Mouse (Mus musculus) hindbrain, embryonic 15.5 days (tissue): ENCODE data around the gene Hoxc13. TPM values are rescaled to one million over a fixed set of nuclear protein-coding genes. Genes with fewer than 3 reads are reported as not detected.

Experiments used
- ATAC-seq: fragments of 200-750 bp; cut with Nextera tagmentation; 2 replicates; pipeline ENCODE4 v1.8.0; 2017; ENCODE audit warnings: low read depth, moderate number of reproducible peaks, moderate TSS enrichment; ENCODE audit not compliant: low FRiP score
- H3K27ac ChIP-seq: fragments of 300-500 bp; sonication (generic); replicated peaks from 2 replicates; pipeline ENCODE4 v1.5.1; 2015; ENCODE audit warnings: mild to moderate bottlenecking, inconsistent platforms
- H3K27me3 ChIP-seq: fragments of 300-500 bp; sonication (generic); 2 replicates; pipeline ENCODE4 v1.6.1; 2015; ENCODE audit warnings: control low read depth, inconsistent platforms
- H3K36me3 ChIP-seq: fragments of 300-500 bp; sonication (generic); 2 replicates; pipeline ENCODE4 v1.6.1; 2015; ENCODE audit warnings: control low read depth, inconsistent platforms
- H3K4me1 ChIP-seq: fragments of 300-500 bp; sonication (generic); replicated peaks from 2 replicates; pipeline ENCODE4 v1.6.1; 2015; ENCODE audit warnings: control low read depth, inconsistent platforms
- H3K4me2 ChIP-seq: fragments of 300-500 bp; sonication (generic); 2 replicates; pipeline ENCODE4 v1.6.1; 2015; ENCODE audit warnings: moderate library complexity, mild to moderate bottlenecking, inconsistent platforms
- H3K4me3 ChIP-seq: fragments of 300-500 bp; sonication (generic); 2 replicates; pipeline ENCODE4 v1.5.1; 2015; ENCODE audit warnings: mild to moderate bottlenecking, inconsistent platforms
- H3K9ac ChIP-seq: fragments of 300-500 bp; sonication (generic); 2 replicates; pipeline ENCODE4 v1.6.1; 2015; ENCODE audit warnings: inconsistent platforms
- H3K9me3 ChIP-seq: fragments of 300-500 bp; sonication (generic); 2 replicates; pipeline ENCODE4 v1.6.1; 2016; ENCODE audit warnings: control low read depth, inconsistent platforms
- WGBS: fragments of 180-500 bp; shearing (Covaris S2); methylation state at CpG from one replicate; pipeline ENCODE4 v1.1.7; 2015; 5-methylcytosine and 5-hydroxymethylcytosine counted together
- polyA plus RNA-seq: library from polyadenylated mRNA; unstranded; fragments of >200 nt; fragmentation: Nextera tagmentation; extraction: Ambion mirVana; gene quantifications from 2 replicates; pipeline ENCODE4 v1.2.1, GENCODE M21; 2015

The Hoxc13 gene
- not detected in 2 replicates for polyA plus RNA-seq

GRCm38 (mm10) chr15:102921053-102922011 is at the start of gene Hoxc13:
Gene Hoxc13 (plus strand): TSS chr15:102921103.
- peak within 1 kb of the TSS; percentile 27; the same call in 1 of the 2 replicates for H3K4me2 ChIP-seq
- no peaks in the 10 kb centered on the region for H3K9me3 ChIP-seq
- no peaks in the 10 kb centered on the region for H3K36me3 ChIP-seq
- peaks cover 94% of the 10 kb centered on the region for H3K27me3 ChIP-seq
- H3K4me3 ChIP-seq: peak within 1 kb of the TSS; percentile 5; the same call in 1 of the 2 replicates
- 2% methylated on average over 73 of the region's 88 CpGs for WGBS
- 0 out of 2 replicates have a peak, but pooled peaks cover 3% of the 10 kb centered on the region for H3K4me1 ChIP-seq
- no peak for ATAC-seq
- no peak within 1 kb of the TSS for H3K27ac ChIP-seq
- no peak within 1 kb of the TSS for H3K9ac ChIP-seq

DNA sequence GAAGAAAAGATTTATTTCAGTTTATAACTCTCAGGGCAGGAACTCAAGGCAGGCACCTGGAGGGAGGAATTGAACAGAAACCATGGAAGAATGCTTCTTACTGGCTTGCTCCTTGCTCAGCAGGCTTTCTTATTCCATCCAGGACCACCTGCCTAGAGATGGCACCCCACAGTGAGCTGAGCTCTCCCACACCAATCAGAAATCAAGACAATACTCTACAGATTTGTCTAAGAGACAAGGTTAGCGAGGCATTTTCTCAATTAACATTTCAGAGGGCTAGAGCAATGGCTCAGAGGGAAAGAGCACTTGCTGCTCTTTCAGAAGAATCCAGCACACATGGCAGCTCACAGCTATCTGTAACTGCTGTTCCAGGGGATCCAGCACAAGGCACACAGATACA is 35.1 kb upstream of the Hoxc13 start:
- H3K27ac ChIP-seq: no peak overlapping the region
- H3K9me3 ChIP-seq: no peaks in the 10 kb centered on the region
- H3K36me3 ChIP-seq: no peaks in the 10 kb centered on the region
- no peaks in the 10 kb centered on the region for H3K4me1 ChIP-seq
- no peak overlapping the region for H3K4me2 ChIP-seq
- no peak overlapping the region for H3K9ac ChIP-seq
- H3K27me3 ChIP-seq: 0 out of 2 replicates have a peak, but pooled peaks cover 2% of the 10 kb centered on the region
- 8% methylated on average over 1 of the region's 1 CpGs for WGBS
- no peak overlapping the region for H3K4me3 ChIP-seq
- ATAC-seq: no peak

- Histone ChIP-seq H3K9ac (no peak overlapping the region), H3K27me3 (peaks cover 26% of the 10 kb centered on the region), H3K36me3 (no peaks in the 10 kb centered on the region), H3K4me1 (no peaks in the 10 kb centered on the region), H3K9me3 (no peaks in the 10 kb centered on the region), H3K4me2 (no peak overlapping the region), H3K4me3 (no peak overlapping the region), H3K27ac (no peak overlapping the region)
- 87% methylated on average over 6 of the region's 6 CpGs for WGBS
- no peak for ATAC-seq
These were observed 25.8 kb upstream of the Hoxc13 start for GRCm38 (mm10) chr15:102895115-102895514.

- no peak for ATAC-seq
These were observed 16.0 kb upstream of the Hoxc13 start for GRCm38 (mm10) chr15:102904946-102905345.

DNA sequence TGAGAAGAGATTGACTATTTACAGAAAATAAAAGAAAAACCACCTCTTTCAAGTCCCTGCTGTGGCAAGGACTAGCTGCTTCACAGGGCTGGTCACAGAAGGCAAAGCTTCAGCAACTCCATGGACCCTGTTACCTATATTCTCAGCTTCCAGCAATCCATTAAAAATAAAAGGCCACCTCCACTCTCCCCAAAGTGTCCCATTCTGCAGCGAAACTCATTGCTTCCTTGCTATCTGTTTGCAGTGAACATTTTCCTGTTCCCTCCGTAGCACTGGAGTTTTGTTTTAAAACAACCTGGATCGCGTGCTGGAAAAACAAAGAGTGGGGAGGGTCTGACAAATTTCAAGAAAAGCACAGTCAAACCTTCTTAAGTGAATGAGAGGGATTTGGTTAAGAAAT is 11.4 kb upstream of the Hoxc13 start:
- H3K9me3 ChIP-seq: no peaks in the 10 kb centered on the region
- H3K4me1 ChIP-seq: no peaks in the 10 kb centered on the region
- H3K36me3 ChIP-seq: no peaks in the 10 kb centered on the region
- H3K27me3 ChIP-seq: peaks cover 92% of the 10 kb centered on the region
- H3K4me2 ChIP-seq: no peak overlapping the region
- ATAC-seq: no peak
- H3K9ac ChIP-seq: no peak overlapping the region
- WGBS: under 1% methylated on average over 4 of the region's 4 CpGs
- no peak overlapping the region for H3K27ac ChIP-seq
- H3K4me3 ChIP-seq: no peak overlapping the region

More at GRCm38 (mm10) chr15:102904946-102905345, 16.0 kb upstream of the Hoxc13 start:
- peaks cover 88% of the 10 kb centered on the region for H3K27me3 ChIP-seq
- H3K9ac ChIP-seq: no peak overlapping the region
- no peaks in the 10 kb centered on the region for H3K9me3 ChIP-seq
- H3K4me2 ChIP-seq: no peak overlapping the region
- H3K36me3 ChIP-seq: no peaks in the 10 kb centered on the region
- no peak overlapping the region for H3K4me3 ChIP-seq
- no peak overlapping the region for H3K27ac ChIP-seq
- H3K4me1 ChIP-seq: no peaks in the 10 kb centered on the region
- 69% methylated on average over 1 of the region's 1 CpGs for WGBS

DNA sequence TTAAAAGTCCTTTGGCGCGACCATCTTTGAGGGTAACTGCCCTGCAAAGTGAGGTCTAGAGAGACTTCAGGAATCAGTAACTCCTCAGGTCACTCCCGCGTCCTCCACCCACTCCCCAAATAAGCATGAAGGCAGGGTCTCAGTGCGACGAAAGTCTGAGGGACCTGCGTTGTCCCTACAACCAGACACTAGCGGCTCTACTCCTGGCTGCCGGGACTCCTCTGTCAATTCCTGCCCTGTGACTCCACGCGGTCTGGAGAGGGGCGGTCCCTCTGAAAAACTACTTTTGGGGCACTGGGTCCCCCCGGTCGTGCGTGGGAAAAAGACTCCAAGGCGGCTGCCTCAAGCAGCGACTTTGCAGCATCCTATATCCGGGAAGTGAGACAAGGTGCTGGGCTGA is 10.9 kb upstream of the Hoxc13 start:
- Histone ChIP-seq H3K4me1 (no peaks in the 10 kb centered on the region), H3K9me3 (no peaks in the 10 kb centered on the region), H3K4me3 (no peak overlapping the region), H3K4me2 (no peak overlapping the region), H3K27ac (no peak overlapping the region), H3K9ac (no peak overlapping the region), H3K27me3 (peaks cover 92% of the 10 kb centered on the region), H3K36me3 (no peaks in the 10 kb centered on the region)
- 0% methylated on average over 18 of the region's 18 CpGs for WGBS
- no peak for ATAC-seq

DNA sequence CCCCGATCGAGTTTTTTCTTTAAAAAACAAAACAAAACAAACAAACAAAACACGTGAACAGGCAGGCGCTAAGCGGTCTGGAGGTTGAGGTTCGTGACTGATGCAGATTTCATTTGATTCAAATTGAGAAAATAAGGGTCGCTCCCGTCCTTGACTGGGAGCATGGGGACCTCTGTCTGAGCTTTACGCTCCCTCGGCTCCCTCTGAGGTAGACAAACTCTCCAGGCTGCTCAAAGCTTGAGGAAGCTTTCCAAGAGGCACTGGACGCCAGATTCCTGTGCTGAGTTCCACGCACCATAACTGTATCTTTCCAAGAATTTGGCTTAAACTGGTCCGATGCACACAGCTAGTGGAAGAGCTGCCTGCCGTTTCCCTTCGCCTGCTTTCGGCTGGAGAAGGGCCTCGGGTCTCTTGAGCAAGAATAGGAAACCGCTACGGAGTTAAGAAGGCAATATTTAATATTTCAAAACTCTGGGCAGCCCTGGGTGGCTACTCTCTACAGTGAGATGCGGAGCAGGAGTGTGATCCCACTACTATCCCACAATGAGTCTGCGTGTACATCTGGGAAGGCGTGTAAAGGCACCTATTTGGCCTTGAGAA is 10.3 kb upstream of the Hoxc13 start:
- Histone ChIP-seq H3K36me3 (no peaks in the 10 kb centered on the region), H3K4me2 (no peak overlapping the region), H3K4me3 (no peak overlapping the region), H3K27ac (no peak overlapping the region), H3K4me1 (no peaks in the 10 kb centered on the region), H3K27me3 (peaks cover 91% of the 10 kb centered on the region), H3K9ac (no peak overlapping the region), H3K9me3 (no peaks in the 10 kb centered on the region)
- 1% methylated on average over 22 of the region's 22 CpGs for WGBS
- ATAC-seq: no peak

GRCm38 (mm10) chr15:102913038-102913585 is 7.8 kb upstream of the Hoxc13 start:
- H3K9ac ChIP-seq: no peak overlapping the region
- H3K9me3 ChIP-seq: no peaks in the 10 kb centered on the region
- H3K4me2 ChIP-seq: no peak overlapping the region
- no peak overlapping the region for H3K27ac ChIP-seq
- under 1% methylated on average over 19 of the region's 19 CpGs for WGBS
- peaks cover 93% of the 10 kb centered on the region for H3K27me3 ChIP-seq
- ATAC-seq: no peak
- H3K4me3 ChIP-seq: no peak overlapping the region
- no peaks in the 10 kb centered on the region for H3K36me3 ChIP-seq
- H3K4me1 ChIP-seq: no peaks in the 10 kb centered on the region

GRCm38 (mm10) chr15:102917972-102918572 is 2.8 kb upstream of the Hoxc13 start:
- no peak for ATAC-seq
- Histone ChIP-seq H3K27me3 (peaks cover 93% of the 10 kb centered on the region), H3K9ac (no peak overlapping the region), H3K4me2 (no peak overlapping the region), H3K9me3 (no peaks in the 10 kb centered on the region), H3K27ac (no peak overlapping the region), H3K36me3 (no peaks in the 10 kb centered on the region), H3K4me1 (0 out of 2 replicates have a peak, but pooled peaks cover 3% of the 10 kb centered on the region), H3K4me3 (no peak overlapping the region)
- WGBS: 1% methylated on average over 20 of the region's 20 CpGs

DNA sequence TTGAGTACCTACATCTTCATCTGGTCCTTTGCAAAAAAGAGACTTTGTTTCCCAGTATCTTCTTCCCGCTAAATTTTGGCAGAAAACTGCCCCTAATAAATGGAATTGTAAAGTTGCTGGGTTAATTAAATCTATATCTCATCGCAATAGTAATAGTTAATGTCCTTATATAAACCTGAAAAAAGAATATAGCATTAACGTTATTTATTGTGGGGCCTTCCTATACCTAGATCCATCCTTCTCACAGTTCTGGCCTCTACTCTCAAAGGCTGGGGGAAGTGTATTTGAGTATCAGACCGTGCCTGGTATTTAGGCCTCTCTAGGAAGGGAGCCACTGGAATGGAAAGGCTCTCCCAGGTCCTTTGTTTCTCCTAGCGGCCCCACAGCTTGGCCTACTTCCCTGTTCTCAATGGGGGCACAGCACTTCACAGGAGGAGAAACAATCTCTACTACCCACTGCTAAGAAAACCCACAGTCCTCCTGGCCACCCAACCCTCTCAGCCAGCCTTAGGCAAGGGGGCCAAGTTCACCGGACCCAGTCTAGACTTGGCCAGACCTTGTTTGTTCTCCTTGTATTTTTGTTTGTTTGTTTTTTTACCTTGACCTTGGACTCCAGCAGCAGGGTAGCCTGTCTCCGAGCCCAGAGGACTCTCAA is 2.2 kb upstream of the Hoxc13 start:
- Histone ChIP-seq H3K4me3 (no peak overlapping the region), H3K4me2 (no peak overlapping the region), H3K36me3 (no peaks in the 10 kb centered on the region), H3K9ac (no peak overlapping the region), H3K27me3 (peaks cover 93% of the 10 kb centered on the region), H3K9me3 (no peaks in the 10 kb centered on the region), H3K4me1 (0 out of 2 replicates have a peak, but pooled peaks cover 3% of the 10 kb centered on the region), H3K27ac (no peak overlapping the region)
- WGBS: 2% methylated on average over 7 of the region's 7 CpGs
- no peak for ATAC-seq

- no peak overlapping the region for H3K4me2 ChIP-seq
These were observed 1.3 kb upstream of the Hoxc13 start for GRCm38 (mm10) chr15:102919336-102920180.

More at GRCm38 (mm10) chr15:102919336-102920180, 1.3 kb upstream of the Hoxc13 start:
- Histone ChIP-seq H3K27me3 (peaks cover 95% of the 10 kb centered on the region), H3K9ac (no peak overlapping the region), H3K9me3 (no peaks in the 10 kb centered on the region), H3K27ac (no peak overlapping the region), H3K4me1 (0 out of 2 replicates have a peak, but pooled peaks cover 3% of the 10 kb centered on the region), H3K4me3 (no peak overlapping the region), H3K36me3 (no peaks in the 10 kb centered on the region)
- no peak for ATAC-seq
- 1% methylated on average over 12 of the region's 12 CpGs for WGBS
